Mouse (Mus musculus) MEL (cell line): Measurements from ENCODE around the gene Rxra.

Experiments used
- BHLHE40 ChIP-seq: IDR thresholded peaks from 2 replicates; pipeline ENCODE4 v1.6.1; 2012; ENCODE audit warnings: low read depth, mild to moderate bottlenecking, inconsistent platforms, low read length, improper control_type of control experiment, borderline replicate concordance
- CTCF ChIP-seq, 3 experiments: IDR thresholded peaks in 2 of 3; conservative IDR thresholded peaks in 1 of 3; 2 replicates each; pipeline ENCODE4 v1.5.1; 2011 to 2012; ENCODE audit warnings: low read length in 3 of 3, low read depth in 2 of 3, mild to moderate bottlenecking in 2 of 3, improper control_type of control experiment in 1 of 3, inconsistent platforms in 1 of 3, mixed read lengths in 1 of 3, moderate library complexity in 1 of 3; ENCODE audit not compliant: control insufficient read depth in 1 of 3, insufficient read depth in 1 of 3, poor library complexity in 1 of 3, severe bottlenecking in 1 of 3
- E2F4 ChIP-seq: IDR thresholded peaks from 2 replicates; pipeline ENCODE4 v1.6.1; 2011; ENCODE audit warnings: low read depth, low read length, improper control_type of control experiment, borderline replicate concordance
- MAFK ChIP-seq: IDR thresholded peaks from 2 replicates; pipeline ENCODE4 v1.6.1; 2011; ENCODE audit warnings: low read depth, mild to moderate bottlenecking, low read length, improper control_type of control experiment, borderline replicate concordance
- MAZ ChIP-seq: IDR thresholded peaks from 2 replicates; pipeline ENCODE4 v1.6.1; 2012; ENCODE audit warnings: low read depth, mild to moderate bottlenecking, inconsistent platforms, low read length, improper control_type of control experiment
- MEF2A ChIP-seq: IDR thresholded peaks from 2 replicates; pipeline ENCODE4 v1.6.1; 2014; ENCODE audit warnings: low read depth, mild to moderate bottlenecking, inconsistent platforms, low read length, improper control_type of control experiment; ENCODE audit not compliant: poor library complexity, insufficient replicate concordance, severe bottlenecking; ENCODE audit errors: extremely low read depth
- MYB ChIP-seq: IDR thresholded peaks from 2 replicates; pipeline ENCODE4 v1.6.1; 2011; ENCODE audit warnings: mild to moderate bottlenecking, low read depth, low read length, improper control_type of control experiment
- MYC ChIP-seq: IDR thresholded peaks from 2 replicates; pipeline ENCODE4 v1.6.1; 2011; ENCODE audit warnings: low read depth, mild to moderate bottlenecking, low read length, improper control_type of control experiment, moderate library complexity
- POLR2A ChIP-seq, 2 experiments: IDR thresholded peaks; 2 replicates each; pipeline ENCODE4 v1.6.1; 2011 to 2012; ENCODE audit warnings: low read length in 2 of 2, mild to moderate bottlenecking in 2 of 2, control low read depth in 1 of 2, improper control_type of control experiment in 1 of 2, low read depth in 1 of 2, moderate library complexity in 1 of 2; ENCODE audit not compliant: control insufficient read depth in 1 of 2, insufficient read depth in 1 of 2, poor library complexity in 1 of 2
- TAL1 ChIP-seq: IDR thresholded peaks from 2 replicates; pipeline ENCODE4 v1.6.1; 2012; ENCODE audit warnings: mild to moderate bottlenecking, inconsistent platforms, low read length, moderate library complexity, mixed read lengths
- ZC3H11A ChIP-seq: IDR thresholded peaks from 2 replicates; pipeline ENCODE4 v1.6.1; 2012; ENCODE audit warnings: low read depth, mild to moderate bottlenecking, inconsistent platforms, low read length, improper control_type of control experiment
- ZNF384 ChIP-seq: IDR thresholded peaks from 2 replicates; pipeline ENCODE4 v1.6.1; 2012; ENCODE audit warnings: low read depth, mild to moderate bottlenecking, inconsistent platforms, low read length, improper control_type of control experiment

GRCm38 (mm10) chr2:27704641-27705040 is 28.4 kb downstream of the Rxra start:
- TF ChIP-seq CTCF (IDR thresholded peaks at IDR 0.05 in 2 of 3, conservative IDR thresholded peaks at IDR 0.05 in 1 of 3; ENCODE audit: control insufficient read depth in 1 of 3, insufficient read depth in 1 of 3, low read depth in 2 of 3, low read length in 3 of 3, poor library complexity in 1 of 3, severe bottlenecking in 1 of 3) (no peak), BHLHE40 (no peak), POLR2A (IDR thresholded peaks at IDR 0.05; ENCODE audit: control insufficient read depth in 1 of 2, insufficient read depth in 1 of 2, low read depth in 1 of 2, low read length in 2 of 2, poor library complexity in 1 of 2) (no peak), MYC (no peak), MAFK (no peak), MYB (no peak), ZC3H11A (no peak), MAZ (no peak), ZNF384 (no peak), TAL1 (no peak), E2F4 (no peak), MEF2A (no peak)
